Mouse (Mus musculus): Measurements from ENCODE around the gene Chaf1a.

DNA sequence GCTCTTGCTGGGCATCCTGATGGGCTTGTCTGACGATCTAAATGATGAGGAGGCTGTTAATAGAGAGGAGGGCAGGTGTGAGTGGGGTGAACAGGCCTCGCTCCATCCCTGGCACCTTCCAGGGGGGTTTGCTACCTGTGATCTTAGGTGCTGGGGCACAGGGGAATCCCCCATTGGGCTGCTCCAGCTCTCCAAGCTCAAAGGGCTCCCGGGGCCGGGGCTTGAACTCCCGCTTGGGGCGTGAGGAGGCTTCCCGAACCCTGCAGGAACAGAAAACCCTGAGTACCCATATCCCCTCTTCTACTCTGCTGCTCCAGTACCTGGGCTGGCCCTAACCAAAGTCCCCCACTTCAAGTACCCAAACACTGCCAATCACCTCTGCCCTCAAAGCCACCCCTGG, 22.4 kb upstream of the Chaf1a start:
- TF ChIP-seq POLR2A (IDR thresholded peaks at IDR 0.05; ENCODE audit: insufficient read depth, low read depth, low read length) (no peak), CTCF (IDR thresholded peaks at IDR 0.05) (no peak), EP300 (IDR thresholded peaks at IDR 0.05; ENCODE audit: insufficient read depth, low read depth, low read length) (no peak)
